Comparison of ENCODE assay signal across 8 mouse cellular contexts in genomic region chr7:29953086-29953485, GRCm38 (mm10). TPM values are rescaled to one million over a fixed set of nuclear protein-coding genes. Genes with fewer than 3 reads are reported as not detected.
DNase-seq lines count a peak whose midpoint lies in the region; ATAC-seq lines count a peak whose summit lies in the region.

No protein-coding gene starts in this region.

- H3K4me2 ChIP-seq in kidney, embryonic 14.5 days (replicated peaks; ENCODE audit: low read depth, low read length) = peak overlapping the region; percentile 59
- peak overlapping the region; percentile 61 for H3K4me2 ChIP-seq in hindbrain, embryonic 12.5 days (replicated peaks)
- peak overlapping the region; percentile 59 for H3K4me2 ChIP-seq in midbrain, embryonic 12.5 days (replicated peaks)

- no peak for ATAC-seq in kidney, embryonic 14.5 days (ENCODE audit: low FRiP score, low TSS enrichment)
- no peak for ATAC-seq in hindbrain, embryonic 12.5 days (ENCODE audit: low FRiP score)
- no peak for ATAC-seq in midbrain, embryonic 12.5 days (ENCODE audit: low FRiP score, low read depth)

- no peaks in the 10 kb centered on the region for H3K27me3 ChIP-seq in kidney, embryonic 14.5 days (ENCODE audit: control insufficient read depth, insufficient read depth, low read length)
- H3K27me3 ChIP-seq in hindbrain, embryonic 12.5 days = no peaks in the 10 kb centered on the region
- no peaks in the 10 kb centered on the region for H3K27me3 ChIP-seq in midbrain, embryonic 12.5 days

- no peaks in the 10 kb centered on the region for H3K9me3 ChIP-seq in kidney, embryonic 14.5 days (ENCODE audit: control insufficient read depth, low read length)
- H3K9me3 ChIP-seq in hindbrain, embryonic 12.5 days (replicated peaks) = no peaks in the 10 kb centered on the region
- H3K9me3 ChIP-seq in midbrain, embryonic 12.5 days = no peaks in the 10 kb centered on the region

- peaks cover 15% of the 10 kb centered on the region for H3K36me3 ChIP-seq in kidney, embryonic 14.5 days (ENCODE audit: control insufficient read depth, insufficient read depth, low read length)
- H3K36me3 ChIP-seq in hindbrain, embryonic 12.5 days = peaks cover 11% of the 10 kb centered on the region
- peaks cover 31% of the 10 kb centered on the region for H3K36me3 ChIP-seq in midbrain, embryonic 12.5 days

- 45% methylated on average over 10 of the region's 10 CpGs for WGBS in kidney, embryonic 14.5 days
- 51% methylated on average over 10 of the region's 10 CpGs for WGBS in hindbrain, embryonic 12.5 days
- WGBS in midbrain, embryonic 12.5 days = 52% methylated on average over 10 of the region's 10 CpGs

- no peak for DNase-seq in kidney, adult 8-10 months
- DNase-seq in brain, adult 2 months (ENCODE audit: low read depth, low spot score) = peak; percentile 10
- no peak for DNase-seq in adrenal gland, adult 2 months
- DNase-seq in cerebellum, adult 11-12 months = no peak
- DNase-seq in c-Kit-positive CD71-positive TER-119-positive erythroid progenitor cells, embryonic 14.5 days (ENCODE audit: low spot score) = no peak

- peak overlapping the region; percentile 90; the same call in 1 of the 2 replicates for H3K27ac ChIP-seq in kidney, embryonic 14.5 days (ENCODE audit: low read depth, low read length)
- H3K27ac ChIP-seq in hindbrain, embryonic 12.5 days = peak overlapping the region; percentile 94
- H3K27ac ChIP-seq in midbrain, embryonic 12.5 days (replicated peaks) = peak overlapping the region; percentile 93

- no peaks in the 10 kb centered on the region for H3K4me1 ChIP-seq in kidney, embryonic 14.5 days (ENCODE audit: control insufficient read depth, insufficient read depth, low read length)
- H3K4me1 ChIP-seq in hindbrain, embryonic 12.5 days = no peaks in the 10 kb centered on the region; the same call in 1 of the 2 replicates
- H3K4me1 ChIP-seq in midbrain, embryonic 12.5 days = peaks cover 6% of the 10 kb centered on the region; the same call in 1 of the 2 replicates

- H3K9ac ChIP-seq in kidney, embryonic 14.5 days (ENCODE audit: low read depth, low read length) = peak overlapping the region; percentile 81
- peak overlapping the region; percentile 90 for H3K9ac ChIP-seq in hindbrain, embryonic 12.5 days
- peak overlapping the region; percentile 77; the same call in 1 of the 2 replicates for H3K9ac ChIP-seq in midbrain, embryonic 12.5 days (replicated peaks)

- peak overlapping the region; percentile 77 for H3K4me3 ChIP-seq in kidney, embryonic 14.5 days (ENCODE audit: low read length)
- H3K4me3 ChIP-seq in hindbrain, embryonic 12.5 days = peak overlapping the region; percentile 77
- peak overlapping the region; percentile 61 for H3K4me3 ChIP-seq in midbrain, embryonic 12.5 days

RNA-seq across cellular contexts. Expression of gene Zfp74, which starts 0.8 kb away (rescaled TPM):
- 7.2 and 11.0 TPM in 2 replicates for polyA plus RNA-seq in kidney, embryonic 14.5 days (2014; fragmentation: Nextera tagmentation; extraction: Ambion mirVana)
- 16.4 and 17.2 TPM in 2 replicates for polyA plus RNA-seq in hindbrain, embryonic 12.5 days (2016; fragmentation: Nextera tagmentation; extraction: Ambion mirVana)
- 14.7 and 18.7 TPM in 2 replicates for polyA plus RNA-seq in midbrain, embryonic 12.5 days (2016; fragmentation: Nextera tagmentation; extraction: Ambion mirVana)
- 10 to 100 TPM in 1 of 2 experiments, 1 to 10 TPM in 1; 9.6 to 10.3 TPM for total RNA-seq in adrenal gland, adult 2 months (2021)
- polyA plus RNA-seq in adrenal gland, adult 2 months (2012; rRNA removed) = 21.1 and 24.4 TPM in 2 replicates

RNA-seq across cellular contexts. Expression of gene Zfp568, which starts 30.7 kb away (rescaled TPM):
- polyA plus RNA-seq in kidney, embryonic 14.5 days (2014; fragmentation: Nextera tagmentation; extraction: Ambion mirVana) = 13.4 and 26.6 TPM in 2 replicates
- polyA plus RNA-seq in hindbrain, embryonic 12.5 days (2016; fragmentation: Nextera tagmentation; extraction: Ambion mirVana) = 13.2 and 14.9 TPM in 2 replicates
- polyA plus RNA-seq in midbrain, embryonic 12.5 days (2016; fragmentation: Nextera tagmentation; extraction: Ambion mirVana) = 14.0 and 14.1 TPM in 2 replicates
- 1 to 10 TPM; 5.2 to 7.1 TPM for total RNA-seq in adrenal gland, adult 2 months (2021)
- polyA plus RNA-seq in adrenal gland, adult 2 months (2012; rRNA removed) = 1.1 and 1.6 TPM in 2 replicates

RNA-seq across cellular contexts. Expression of gene Zfp383, which starts 45.1 kb away (rescaled TPM):
- polyA plus RNA-seq in kidney, embryonic 14.5 days (2014; fragmentation: Nextera tagmentation; extraction: Ambion mirVana) = 5.7 and 7.2 TPM in 2 replicates
- 7.0 and 8.5 TPM in 2 replicates for polyA plus RNA-seq in hindbrain, embryonic 12.5 days (2016; fragmentation: Nextera tagmentation; extraction: Ambion mirVana)
- 7.6 and 8.9 TPM in 2 replicates for polyA plus RNA-seq in midbrain, embryonic 12.5 days (2016; fragmentation: Nextera tagmentation; extraction: Ambion mirVana)
- 1 to 10 TPM; 4.0 to 7.8 TPM for total RNA-seq in adrenal gland, adult 2 months (2021)
- 0.26 and 0.39 TPM in 2 replicates for polyA plus RNA-seq in adrenal gland, adult 2 months (2012; rRNA removed)

RNA-seq across cellular contexts. Expression of gene Zfp27, which starts 46.7 kb away (rescaled TPM):
- 8.7 and 13.0 TPM in 2 replicates for polyA plus RNA-seq in kidney, embryonic 14.5 days (2014; fragmentation: Nextera tagmentation; extraction: Ambion mirVana)
- polyA plus RNA-seq in hindbrain, embryonic 12.5 days (2016; fragmentation: Nextera tagmentation; extraction: Ambion mirVana) = 14.9 and 15.3 TPM in 2 replicates
- 14.3 and 15.1 TPM in 2 replicates for polyA plus RNA-seq in midbrain, embryonic 12.5 days (2016; fragmentation: Nextera tagmentation; extraction: Ambion mirVana)
- 10 to 100 TPM in 1 of 2 experiments, 1 to 10 TPM in 1; 9.7 to 11.1 TPM for total RNA-seq in adrenal gland, adult 2 months (2021)
- 0.90 and 0.91 TPM in 2 replicates for polyA plus RNA-seq in adrenal gland, adult 2 months (2012; rRNA removed)
